In the genomic region with DNA sequence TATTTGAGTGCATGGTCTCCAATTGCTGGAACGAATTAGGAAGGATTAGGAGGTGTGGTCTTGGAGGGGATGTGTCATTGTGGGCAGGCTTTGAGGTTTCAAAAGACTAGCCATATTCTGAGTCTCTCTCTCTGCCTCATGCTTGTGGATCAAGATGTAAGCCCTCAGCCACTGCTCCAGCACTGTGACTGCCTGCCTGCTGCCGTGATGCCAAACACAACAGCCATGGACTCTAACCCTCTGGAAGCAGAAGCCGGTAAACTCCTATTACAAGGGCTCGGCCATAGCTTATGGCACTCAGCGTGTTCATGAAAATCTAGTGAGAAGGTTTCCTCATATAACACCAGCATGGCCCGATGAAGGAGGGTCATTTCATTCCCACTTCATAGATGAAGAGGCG, we compare ENCODE assay signal across 24 mouse cellular contexts.
"Had no signal": no experiment of that assay in that cellular context is flagged by ENCODE, and none has a peak within 500 bp of the region (broad histone marks: within the 10 kb centered on the region; RNA-seq: fewer than 3 reads in every experiment).

No protein-coding gene starts in this region.

- H3K36me3 ChIP-seq: hindbrain, embryonic 13.5 days; hindbrain, embryonic 15.5 days; kidney, embryonic 15.5 days; limb, embryonic 15.5 days had no signal

- DNase-seq: gastrocnemius, postnatal 10 days; gastrocnemius, postnatal 25 days; heart, adult 18-20 months; heart, postnatal 10 days; heart, postnatal 36 days; kidney, adult 11 months; kidney, adult 2 months; kidney, adult 9 months; kidney, postnatal 14 days; kidney, postnatal 36 days; layer of hippocampus, adult 9-11 months; layer of hippocampus, postnatal 36 days; lung, adult 18-20 months had no signal

- H3K4me3 ChIP-seq: hindbrain, embryonic 13.5 days; hindbrain, embryonic 15.5 days; kidney, embryonic 15.5 days; limb, embryonic 13.5 days; limb, embryonic 15.5 days; liver, embryonic 12.5 days had no signal

- H3K27ac ChIP-seq: hindbrain, embryonic 13.5 days; hindbrain, embryonic 15.5 days; hindbrain, postnatal 0 days; kidney, embryonic 15.5 days; kidney, postnatal 0 days; limb, embryonic 13.5 days; limb, embryonic 15.5 days; liver, embryonic 12.5 days; liver, embryonic 14.5 days had no signal

- H3K9ac ChIP-seq: hindbrain, embryonic 13.5 days; hindbrain, embryonic 15.5 days; kidney, embryonic 15.5 days; limb, embryonic 13.5 days; limb, embryonic 15.5 days; liver, embryonic 12.5 days; liver, embryonic 14.5 days had no signal

- H3K27me3 ChIP-seq: heart, embryonic 13.5 days; hindbrain, embryonic 13.5 days; hindbrain, embryonic 15.5 days; kidney, embryonic 15.5 days; limb, embryonic 13.5 days; limb, embryonic 15.5 days; liver, embryonic 12.5 days had no signal

- H3K9me3 ChIP-seq: heart, embryonic 13.5 days; hindbrain, embryonic 13.5 days; hindbrain, embryonic 15.5 days; kidney, embryonic 15.5 days; limb, embryonic 13.5 days; limb, embryonic 15.5 days; liver, embryonic 12.5 days had no signal

- ATAC-seq: hindbrain, postnatal 0 days; intestine, embryonic 16.5 days; liver, embryonic 12.5 days had no signal

- H3K4me2 ChIP-seq: hindbrain, embryonic 13.5 days; hindbrain, embryonic 15.5 days; kidney, embryonic 15.5 days; limb, embryonic 13.5 days; limb, embryonic 15.5 days; liver, embryonic 12.5 days had no signal
